Mouse (Mus musculus): ENCODE results near the gene Fggy. TPM values are rescaled to one million over a fixed set of nuclear protein-coding genes. Genes with fewer than 3 reads are reported as not detected.

Fggy gene
- 15.0 and 16.6 TPM in 2 replicates for polyA plus RNA-seq (2015; fragmentation: Nextera tagmentation; extraction: Ambion mirVana)

GRCm38 (mm10) chr4:95557333-95557956, at the start of gene Fggy:
Gene Fggy (plus strand): TSS chr4:95557507.
- no peaks in the 10 kb centered on the region for H3K9me3 ChIP-seq
- peak; percentile 100 for ATAC-seq
- H3K36me3 ChIP-seq, result no peaks in the 10 kb centered on the region
- peak within 1 kb of the TSS; percentile 35 for H3K9ac ChIP-seq
- peak within 1 kb of the TSS; percentile 85 for H3K27ac ChIP-seq
- 22% methylated on average over 12 of the region's 12 CpGs for WGBS
- peak within 1 kb of the TSS; percentile 57 for H3K4me2 ChIP-seq (replicated peaks)
- peak within 1 kb of the TSS; percentile 31 for H3K4me3 ChIP-seq (replicated peaks)
- H3K4me1 ChIP-seq (replicated peaks), result no peaks in the 10 kb centered on the region
- H3K27me3 ChIP-seq (replicated peaks), result no peaks in the 10 kb centered on the region

- H3K4me1 ChIP-seq (replicated peaks), result 0 out of 2 replicates have a peak, but pooled peaks cover 3% of the 10 kb centered on the region
- 84% methylated on average over 4 of the region's 4 CpGs for WGBS
- H3K4me2 ChIP-seq (replicated peaks), result no peak overlapping the region
- no peak overlapping the region for H3K27ac ChIP-seq
- no peak for ATAC-seq
- no peak overlapping the region for H3K4me3 ChIP-seq (replicated peaks)
- H3K27me3 ChIP-seq (replicated peaks), result no peaks in the 10 kb centered on the region
- no peaks in the 10 kb centered on the region for H3K36me3 ChIP-seq
- H3K9me3 ChIP-seq, result no peaks in the 10 kb centered on the region
- H3K9ac ChIP-seq, result no peak overlapping the region
Observed at GRCm38 (mm10) chr4:95507946-95508311, 49.4 kb upstream of the Fggy start.

GRCm38 (mm10) chr4:95518382-95518781, 38.9 kb upstream of the Fggy start:
- no peak for ATAC-seq
- Histone ChIP-seq H3K9ac (no peak overlapping the region), H3K27me3 (replicated peaks) (no peaks in the 10 kb centered on the region), H3K36me3 (no peaks in the 10 kb centered on the region), H3K4me3 (replicated peaks) (no peak overlapping the region), H3K4me2 (replicated peaks) (no peak overlapping the region), H3K27ac (no peak overlapping the region), H3K9me3 (no peaks in the 10 kb centered on the region), H3K4me1 (replicated peaks) (no peaks in the 10 kb centered on the region)
- WGBS, result 78% methylated on average over 1 of the region's 1 CpGs

GRCm38 (mm10) chr4:95519975-95520642, 37.2 kb upstream of the Fggy start:
- ATAC-seq, result no peak

GRCm38 (mm10) chr4:95520643-95521032, 36.7 kb upstream of the Fggy start:
- Histone ChIP-seq H3K36me3 (no peaks in the 10 kb centered on the region), H3K4me2 (replicated peaks) (no peak overlapping the region), H3K4me3 (replicated peaks) (no peak overlapping the region), H3K27me3 (replicated peaks) (no peaks in the 10 kb centered on the region), H3K9me3 (no peaks in the 10 kb centered on the region), H3K9ac (no peak overlapping the region), H3K4me1 (replicated peaks) (no peaks in the 10 kb centered on the region), H3K27ac (no peak overlapping the region)
- WGBS, result 63% methylated on average over 2 of the region's 2 CpGs
- no peak for ATAC-seq

More at GRCm38 (mm10) chr4:95519975-95520642, 37.2 kb upstream of the Fggy start:
- no peaks in the 10 kb centered on the region for H3K9me3 ChIP-seq
- H3K27me3 ChIP-seq (replicated peaks), result no peaks in the 10 kb centered on the region
- no peaks in the 10 kb centered on the region for H3K36me3 ChIP-seq
- H3K4me3 ChIP-seq (replicated peaks), result no peak overlapping the region
- H3K27ac ChIP-seq, result no peak overlapping the region
- H3K9ac ChIP-seq, result no peak overlapping the region
- H3K4me2 ChIP-seq (replicated peaks), result no peak overlapping the region
- WGBS, result 70% methylated on average over 4 of the region's 4 CpGs
- H3K4me1 ChIP-seq (replicated peaks), result no peaks in the 10 kb centered on the region

GRCm38 (mm10) chr4:95526588-95526987, 30.7 kb upstream of the Fggy start:
- WGBS, result 67% methylated on average over 4 of the region's 4 CpGs
- no peak overlapping the region for H3K4me3 ChIP-seq (replicated peaks)

GRCm38 (mm10) chr4:95530757-95531156, 26.6 kb upstream of the Fggy start:
- no peaks in the 10 kb centered on the region for H3K4me1 ChIP-seq (replicated peaks)
- H3K9ac ChIP-seq, result no peak overlapping the region
- H3K36me3 ChIP-seq, result no peaks in the 10 kb centered on the region
- no peak overlapping the region for H3K4me2 ChIP-seq (replicated peaks)
- H3K27ac ChIP-seq, result no peak overlapping the region
- no peaks in the 10 kb centered on the region for H3K9me3 ChIP-seq
- ATAC-seq, result no peak
- no peaks in the 10 kb centered on the region for H3K27me3 ChIP-seq (replicated peaks)
- WGBS, result 79% methylated on average over 2 of the region's 2 CpGs
- no peak overlapping the region for H3K4me3 ChIP-seq (replicated peaks)

More at GRCm38 (mm10) chr4:95526588-95526987, 30.7 kb upstream of the Fggy start:
- H3K27ac ChIP-seq, result no peak overlapping the region
- no peak overlapping the region for H3K9ac ChIP-seq
- no peaks in the 10 kb centered on the region for H3K9me3 ChIP-seq
- H3K4me1 ChIP-seq (replicated peaks), result no peaks in the 10 kb centered on the region
- H3K4me2 ChIP-seq (replicated peaks), result no peak overlapping the region
- no peaks in the 10 kb centered on the region for H3K27me3 ChIP-seq (replicated peaks)
- no peak for ATAC-seq
- no peaks in the 10 kb centered on the region for H3K36me3 ChIP-seq

- no peak overlapping the region for H3K4me2 ChIP-seq (replicated peaks)
- H3K27ac ChIP-seq, result no peak overlapping the region
- H3K9me3 ChIP-seq, result no peaks in the 10 kb centered on the region
- ATAC-seq, result no peak
- no peak overlapping the region for H3K4me3 ChIP-seq (replicated peaks)
- no peaks in the 10 kb centered on the region for H3K4me1 ChIP-seq (replicated peaks)
- H3K36me3 ChIP-seq, result no peaks in the 10 kb centered on the region
- WGBS, result 90% methylated on average over 3 of the region's 3 CpGs
- H3K9ac ChIP-seq, result no peak overlapping the region
- no peaks in the 10 kb centered on the region for H3K27me3 ChIP-seq (replicated peaks)
Observed at GRCm38 (mm10) chr4:95533946-95534345, 23.4 kb upstream of the Fggy start.

GRCm38 (mm10) chr4:95541382-95542038, 15.8 kb upstream of the Fggy start:
- H3K4me2 ChIP-seq (replicated peaks), result no peak overlapping the region
- ATAC-seq, result no peak
- H3K4me3 ChIP-seq (replicated peaks), result no peak overlapping the region
- H3K9ac ChIP-seq, result no peak overlapping the region
- no peaks in the 10 kb centered on the region for H3K36me3 ChIP-seq
- H3K27ac ChIP-seq, result no peak overlapping the region
- H3K4me1 ChIP-seq (replicated peaks), result no peaks in the 10 kb centered on the region
- no peaks in the 10 kb centered on the region for H3K27me3 ChIP-seq (replicated peaks)
- WGBS, result 69% methylated on average over 3 of the region's 3 CpGs
- H3K9me3 ChIP-seq, result no peaks in the 10 kb centered on the region

GRCm38 (mm10) chr4:95542039-95542790, 15.1 kb upstream of the Fggy start:
- H3K36me3 ChIP-seq, result no peaks in the 10 kb centered on the region
- no peak overlapping the region for H3K4me2 ChIP-seq (replicated peaks)
- peak; percentile 97 for ATAC-seq
- H3K27ac ChIP-seq, result no peak overlapping the region
- H3K4me1 ChIP-seq (replicated peaks), result no peaks in the 10 kb centered on the region
- H3K9me3 ChIP-seq, result no peaks in the 10 kb centered on the region
- no peaks in the 10 kb centered on the region for H3K27me3 ChIP-seq (replicated peaks)
- no peak overlapping the region for H3K9ac ChIP-seq
- 71% methylated on average over 4 of the region's 4 CpGs for WGBS
- H3K4me3 ChIP-seq (replicated peaks), result no peak overlapping the region

GRCm38 (mm10) chr4:95543529-95543928, 13.8 kb upstream of the Fggy start:
- Histone ChIP-seq H3K9me3 (no peaks in the 10 kb centered on the region), H3K36me3 (no peaks in the 10 kb centered on the region), H3K9ac (no peak overlapping the region), H3K4me3 (replicated peaks) (no peak overlapping the region), H3K4me1 (replicated peaks) (no peaks in the 10 kb centered on the region), H3K27me3 (replicated peaks) (no peaks in the 10 kb centered on the region), H3K27ac (no peak overlapping the region), H3K4me2 (replicated peaks) (no peak overlapping the region)
- WGBS, result 92% methylated on average over 4 of the region's 4 CpGs
- no peak for ATAC-seq

GRCm38 (mm10) chr4:95556663-95557332, 509 bp upstream of the Fggy start:
- Histone ChIP-seq H3K27ac (peak overlapping the region; percentile 85), H3K36me3 (no peaks in the 10 kb centered on the region), H3K4me1 (replicated peaks) (no peaks in the 10 kb centered on the region), H3K4me2 (replicated peaks) (peak overlapping the region; percentile 57), H3K27me3 (replicated peaks) (no peaks in the 10 kb centered on the region), H3K9me3 (no peaks in the 10 kb centered on the region), H3K9ac (peak overlapping the region; percentile 34), H3K4me3 (replicated peaks) (peak overlapping the region; percentile 31)
- 26% methylated on average over 16 of the region's 16 CpGs for WGBS
- ATAC-seq, result peak; percentile 52

Measured in intestine, embryonic 15.5 days (tissue).